Mouse (Mus musculus) intestine, postnatal 0 days (tissue): ENCODE data around the gene Tspan32. TPM values are rescaled to one million over a fixed set of nuclear protein-coding genes. Genes with fewer than 3 reads are reported as not detected.
A peak's percentile ranks its signal among the peaks of the same experiment; 100 is the strongest.

Experiments used
- ATAC-seq: fragments of 200-750 bp; cut with Nextera tagmentation; 2 replicates; pipeline ENCODE4 v1.8.0; 2017; ENCODE audit warnings: mild to moderate bottlenecking, moderate TSS enrichment, moderate library complexity
- H3K27ac ChIP-seq: fragments of 300-500 bp; sonication (generic); 2 replicates; pipeline ENCODE4 v1.5.1; 2014; ENCODE audit warnings: mild to moderate bottlenecking, low read depth, low read length, moderate library complexity
- H3K27me3 ChIP-seq: fragments of 300-500 bp; sonication (generic); replicated peaks from 2 replicates; pipeline ENCODE4 v1.6.1; 2014; ENCODE audit warnings: low read length, mixed read lengths; ENCODE audit not compliant: control insufficient read depth, insufficient read depth
- H3K36me3 ChIP-seq: fragments of 300-500 bp; sonication (generic); 2 replicates; pipeline ENCODE4 v1.6.1; 2014; ENCODE audit warnings: mild to moderate bottlenecking, moderate library complexity; ENCODE audit not compliant: control insufficient read depth, insufficient read depth
- H3K4me1 ChIP-seq: fragments of 300-500 bp; sonication (generic); replicated peaks from 2 replicates; pipeline ENCODE4 v1.6.1; 2014; ENCODE audit warnings: antibody characterized with exemption, low read length, mixed read lengths; ENCODE audit not compliant: control insufficient read depth, insufficient read depth
- H3K4me2 ChIP-seq: fragments of 300-500 bp; sonication (generic); replicated peaks from 2 replicates; pipeline ENCODE4 v1.6.1; 2014; ENCODE audit warnings: low read depth, mild to moderate bottlenecking, moderate library complexity
- H3K4me3 ChIP-seq: fragments of 300-500 bp; sonication (generic); 2 replicates; pipeline ENCODE4 v1.5.1; 2014; ENCODE audit warnings: low read depth, low read length
- H3K9ac ChIP-seq: fragments of 300-500 bp; sonication (generic); 2 replicates; pipeline ENCODE4 v1.6.1; 2014; ENCODE audit warnings: mild to moderate bottlenecking, low read depth, low read length
- H3K9me3 ChIP-seq: fragments of 300-500 bp; sonication (generic); 2 replicates; pipeline ENCODE4 v1.6.1; 2016; ENCODE audit warnings: mixed run types; ENCODE audit not compliant: control insufficient read depth
- CTCF ChIP-seq: sonication (generic); IDR thresholded peaks from 2 replicates; pipeline ENCODE4 v1.5.1; 2016; ENCODE audit warnings: low read depth, mild to moderate bottlenecking, control low read depth, antibody characterized with exemption, moderate library complexity
- WGBS: fragments of 180-500 bp; shearing (Covaris S2); extraction: QIAGEN DNeasy Blood & Tissue Kit; methylation state at CpG from one replicate; pipeline ENCODE4 v1.1.7; 2014; 5-methylcytosine and 5-hydroxymethylcytosine counted together
- polyA plus RNA-seq: library from polyadenylated mRNA; unstranded; fragments of >200 nt; fragmentation: Nextera tagmentation; extraction: Ambion mirVana; gene quantifications from 2 replicates; pipeline ENCODE4 v1.2.1, GENCODE M21; 2015

The Tspan32 gene
- polyA plus RNA-seq, 1 experiment from 2014 or later: 0.74 TPM

DNA sequence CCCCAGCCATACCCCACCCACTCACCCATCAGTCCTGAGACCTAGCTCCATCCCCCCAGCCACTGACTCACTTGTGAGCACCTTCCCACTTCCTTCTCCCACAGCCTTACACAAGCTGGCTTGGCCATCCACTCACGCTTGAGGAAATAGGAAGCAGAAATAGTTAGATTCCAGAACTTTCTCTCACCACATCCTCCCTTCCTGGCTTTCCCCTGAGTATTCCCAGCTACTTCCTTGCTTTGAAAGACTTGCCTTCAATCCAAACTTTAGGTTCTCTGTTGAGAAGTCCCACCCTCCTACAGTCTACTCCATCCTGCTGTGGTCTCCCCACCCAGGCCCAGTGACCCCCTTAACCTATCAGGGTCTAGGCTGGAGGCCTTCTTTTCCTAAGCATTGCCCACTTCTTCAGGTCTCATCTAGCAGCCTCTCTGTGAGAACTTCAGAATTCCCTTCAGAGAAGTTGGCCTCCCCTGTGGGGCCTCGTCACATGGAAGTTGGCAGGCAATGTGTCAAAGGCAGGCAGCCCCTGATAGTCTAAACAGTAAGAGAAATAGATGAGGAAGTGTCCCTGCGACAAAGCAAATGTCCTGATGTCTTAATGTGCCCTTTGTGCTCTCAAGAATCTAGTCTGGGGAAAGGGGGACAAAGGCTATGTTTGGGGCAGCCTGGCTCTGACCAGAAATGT, 36.4 kb downstream of the Tspan32 start:
- 43% methylated on average over 3 of the region's 3 CpGs for WGBS
- Histone ChIP-seq H3K4me3 (no peak overlapping the region), H3K27ac (no peak overlapping the region), H3K9ac (no peak overlapping the region), H3K27me3 (peaks cover 3% of the 10 kb centered on the region; the same call in 1 of the 2 replicates), H3K4me1 (0 out of 2 replicates have a peak, but pooled peaks cover 8% of the 10 kb centered on the region), H3K36me3 (no peaks in the 10 kb centered on the region), H3K9me3 (no peaks in the 10 kb centered on the region), H3K4me2 (no peak overlapping the region)
- TF ChIP-seq CTCF: no peak
- ATAC-seq: no peak

DNA sequence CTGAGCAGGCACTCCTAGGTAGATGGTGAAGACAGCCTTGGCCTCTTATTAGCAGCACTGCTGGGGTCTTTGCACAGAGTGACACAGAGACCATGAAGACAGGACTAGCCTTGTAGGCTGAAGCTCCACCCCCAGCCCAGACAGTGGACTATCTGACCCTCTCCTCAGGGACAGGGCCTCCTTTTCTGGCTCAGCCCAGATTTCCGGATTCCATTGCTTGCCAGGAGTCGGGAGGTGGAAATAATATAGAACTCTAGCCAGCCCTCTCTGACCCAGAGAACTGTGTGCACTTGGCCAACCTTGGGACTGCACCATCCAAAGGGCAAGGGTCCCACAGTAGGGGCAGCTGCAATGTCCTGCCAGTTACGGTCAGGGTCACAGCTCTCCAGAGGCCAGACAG, 37.2 kb downstream of the Tspan32 start:
- H3K27ac ChIP-seq: no peak overlapping the region
- WGBS: 73% methylated on average over 3 of the region's 3 CpGs
- no peak overlapping the region for H3K4me3 ChIP-seq
- no peak overlapping the region for H3K9ac ChIP-seq
- no peak overlapping the region for H3K4me2 ChIP-seq
- H3K36me3 ChIP-seq: no peaks in the 10 kb centered on the region
- TF ChIP-seq CTCF: no peak
- no peak for ATAC-seq
- peaks cover 3% of the 10 kb centered on the region; the same call in 1 of the 2 replicates for H3K27me3 ChIP-seq
- no peaks in the 10 kb centered on the region for H3K9me3 ChIP-seq
- H3K4me1 ChIP-seq: 0 out of 2 replicates have a peak, but pooled peaks cover 8% of the 10 kb centered on the region

DNA sequence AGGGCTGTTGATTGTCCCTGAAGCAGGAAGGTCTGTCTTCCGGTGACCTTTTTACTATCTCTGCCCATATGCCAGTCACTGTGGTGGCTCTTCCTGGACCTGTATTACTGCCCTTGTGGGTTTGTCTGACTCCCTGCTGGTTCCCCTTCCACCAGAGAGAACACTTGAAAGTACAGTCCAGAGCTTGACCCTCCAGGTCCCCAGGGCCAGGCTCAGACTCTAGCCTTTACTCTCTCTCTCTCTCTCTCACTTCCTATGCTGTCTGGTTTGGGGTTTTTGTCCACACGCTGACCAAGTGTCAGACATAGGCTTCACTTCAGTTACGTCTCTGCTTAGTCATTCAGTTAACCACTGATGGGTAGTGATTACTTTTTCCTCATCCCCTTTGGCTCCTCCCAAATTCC, 38.1 kb downstream of the Tspan32 start:
- H3K4me3 ChIP-seq: no peak overlapping the region
- 85% methylated on average over 3 of the region's 3 CpGs for WGBS
- no peak overlapping the region for H3K4me2 ChIP-seq
- H3K27ac ChIP-seq: no peak overlapping the region
- no peak for ATAC-seq
- no peaks in the 10 kb centered on the region for H3K9me3 ChIP-seq
- H3K4me1 ChIP-seq: 0 out of 2 replicates have a peak, but pooled peaks cover 8% of the 10 kb centered on the region
- H3K9ac ChIP-seq: no peak overlapping the region
- no peaks in the 10 kb centered on the region for H3K36me3 ChIP-seq
- no peak for TF ChIP-seq CTCF
- peaks cover 3% of the 10 kb centered on the region; the same call in 1 of the 2 replicates for H3K27me3 ChIP-seq

DNA sequence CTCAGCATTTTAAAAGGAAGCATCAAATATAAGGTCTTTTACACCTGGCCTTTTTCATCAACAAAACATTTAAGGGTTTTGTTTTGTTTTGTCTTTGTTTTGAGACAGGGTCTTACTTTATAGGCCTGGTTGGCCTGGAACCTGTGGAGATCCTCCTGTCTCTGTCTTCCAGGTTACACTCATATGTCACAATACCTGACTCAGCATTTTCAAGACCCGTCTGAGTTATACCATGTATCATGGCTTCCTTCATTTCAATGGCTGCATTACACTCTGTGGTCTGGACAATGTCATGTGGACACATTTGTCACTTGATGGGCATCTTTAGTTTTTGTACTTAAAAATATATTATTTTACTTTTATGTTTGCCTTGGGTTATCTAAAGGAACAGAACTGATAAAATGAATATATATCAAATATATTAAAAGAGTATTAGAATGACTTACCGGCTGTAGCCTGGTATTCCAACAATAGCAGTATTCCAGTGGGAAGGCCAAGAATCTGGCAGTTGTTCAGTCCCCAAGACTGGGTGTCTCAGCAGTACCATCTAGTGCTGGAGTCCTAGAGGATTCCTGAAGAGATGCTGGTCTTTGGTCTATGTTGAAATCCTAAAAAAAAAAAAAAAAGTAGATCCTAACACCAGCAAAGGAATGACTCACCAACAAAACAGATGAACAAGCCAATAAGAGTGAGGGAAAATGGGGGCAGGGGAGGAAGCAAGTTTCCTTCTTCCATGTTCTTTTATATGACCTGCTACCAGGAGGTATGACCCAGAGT, 39.4 kb downstream of the Tspan32 start:
- Histone ChIP-seq H3K9me3 (no peaks in the 10 kb centered on the region), H3K27ac (no peak overlapping the region), H3K4me3 (no peak overlapping the region), H3K27me3 (peaks cover 1% of the 10 kb centered on the region; the same call in 1 of the 2 replicates), H3K4me1 (0 out of 2 replicates have a peak, but pooled peaks cover 8% of the 10 kb centered on the region), H3K36me3 (no peaks in the 10 kb centered on the region), H3K4me2 (no peak overlapping the region), H3K9ac (no peak overlapping the region)
- WGBS: 90% methylated on average over 2 of the region's 2 CpGs
- no peak for TF ChIP-seq CTCF
- ATAC-seq: no peak

DNA sequence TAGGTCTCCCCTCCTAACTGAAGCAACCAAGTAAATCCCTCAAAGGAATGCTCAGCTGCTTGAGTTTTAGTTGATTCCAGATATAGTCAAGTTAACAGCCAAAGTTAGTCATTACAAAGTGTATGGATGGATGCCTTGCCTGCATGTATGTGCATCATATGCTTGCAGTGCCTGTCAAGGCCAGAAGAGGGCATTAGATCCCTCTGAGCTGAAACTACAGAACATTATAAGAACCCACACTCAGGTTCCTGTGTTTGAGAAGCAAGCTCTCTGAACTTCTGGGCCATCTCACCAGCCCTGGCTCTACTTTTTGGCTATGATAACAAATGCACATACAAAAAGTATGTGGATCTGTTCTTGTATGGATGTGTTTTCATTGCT, 40.0 kb downstream of the Tspan32 start:
- H3K9ac ChIP-seq: no peak overlapping the region
- no peak overlapping the region for H3K4me2 ChIP-seq
- no peaks in the 10 kb centered on the region for H3K36me3 ChIP-seq
- H3K9me3 ChIP-seq: no peaks in the 10 kb centered on the region
- no peak overlapping the region for H3K4me3 ChIP-seq
- H3K4me1 ChIP-seq: 0 out of 2 replicates have a peak, but pooled peaks cover 8% of the 10 kb centered on the region
- peaks cover 4% of the 10 kb centered on the region; the same call in 1 of the 2 replicates for H3K27me3 ChIP-seq
- ATAC-seq: no peak
- TF ChIP-seq CTCF: peak; percentile 39
- H3K27ac ChIP-seq: no peak overlapping the region

DNA sequence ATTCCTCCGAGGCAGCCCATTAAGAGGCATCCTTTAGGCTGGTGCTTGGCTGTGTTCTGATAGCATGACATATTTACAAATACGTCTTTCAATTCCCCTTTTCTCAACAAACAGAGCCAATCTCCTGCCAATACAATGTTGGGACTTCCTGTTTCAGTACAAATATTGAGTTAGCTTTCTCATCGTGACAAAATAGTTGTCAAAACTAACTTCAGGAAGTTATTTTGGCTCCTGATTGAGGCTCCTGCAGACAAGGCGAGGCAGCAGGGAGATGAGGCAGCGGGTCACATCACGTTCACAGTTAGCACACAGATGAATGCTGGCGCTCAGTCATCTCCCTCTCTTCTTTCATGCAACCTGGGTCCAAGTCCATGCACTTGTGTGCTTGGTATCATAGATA, 41.5 kb downstream of the Tspan32 start:
- Histone ChIP-seq H3K4me1 (0 out of 2 replicates have a peak, but pooled peaks cover 7% of the 10 kb centered on the region), H3K9me3 (no peaks in the 10 kb centered on the region), H3K27ac (no peak overlapping the region), H3K27me3 (peaks cover 4% of the 10 kb centered on the region; the same call in 1 of the 2 replicates), H3K4me3 (no peak overlapping the region), H3K9ac (no peak overlapping the region), H3K36me3 (no peaks in the 10 kb centered on the region), H3K4me2 (no peak overlapping the region)
- TF ChIP-seq CTCF: no peak
- 69% methylated on average over 7 of the region's 7 CpGs for WGBS
- ATAC-seq: no peak
